Mouse (Mus musculus): ENCODE measurements around the gene Ncor2. TPM values are rescaled to one million over a fixed set of nuclear protein-coding genes. Genes with fewer than 3 reads are reported as not detected.

Gene Ncor2
- polyA plus RNA-seq, 1 experiment from 2014 or later: 25.6 TPM

DNA sequence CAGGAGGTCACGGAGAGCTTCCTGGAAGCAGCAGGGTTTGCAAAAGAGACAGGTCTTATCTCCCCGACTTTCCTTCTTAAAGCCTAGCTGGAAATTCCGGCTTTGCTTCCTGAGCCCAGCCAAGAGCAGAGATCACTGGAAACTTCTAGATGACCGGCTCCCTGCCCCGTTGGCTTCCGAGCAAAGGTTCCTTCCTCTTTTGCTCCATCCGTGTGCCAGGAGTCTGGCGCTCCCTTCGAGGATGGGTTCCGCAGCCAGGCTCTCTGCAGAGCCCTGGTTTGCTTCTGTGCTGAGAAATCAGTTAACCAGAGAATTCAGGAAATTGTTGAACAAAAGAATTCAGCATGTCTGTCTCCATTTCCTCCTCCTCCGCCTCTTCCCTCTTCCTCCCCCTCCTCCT is 186.1 kb downstream of the Ncor2 start:
- Histone ChIP-seq H3K9me3 (replicated peaks) (no peaks in the 10 kb centered on the region), H3K4me1 (no peaks in the 10 kb centered on the region), H3K4me3 (no peak overlapping the region), H3K9ac (no peak overlapping the region), H3K36me3 (ENCODE audit: poor library complexity, severe bottlenecking) (no peaks in the 10 kb centered on the region), H3K27me3 (no peaks in the 10 kb centered on the region), H3K27ac (no peak overlapping the region), H3K4me2 (no peak overlapping the region)
- ATAC-seq: no peak
- WGBS: 84% methylated on average over 11 of the region's 11 CpGs

- Histone ChIP-seq H3K4me2 (no peak overlapping the region), H3K27ac (no peak overlapping the region), H3K9ac (no peak overlapping the region; the same call in 1 of the 2 replicates), H3K36me3 (ENCODE audit: poor library complexity, severe bottlenecking) (no peaks in the 10 kb centered on the region), H3K9me3 (replicated peaks) (no peaks in the 10 kb centered on the region), H3K4me1 (no peaks in the 10 kb centered on the region), H3K4me3 (no peak overlapping the region), H3K27me3 (no peaks in the 10 kb centered on the region)
- 89% methylated on average over 8 of the region's 8 CpGs for WGBS
- ATAC-seq: no peak
Observed at GRCm38 (mm10) chr5:124992323-124992722, 186.7 kb downstream of the Ncor2 start.

- no peak overlapping the region for H3K4me2 ChIP-seq
- H3K4me3 ChIP-seq: no peak overlapping the region
- H3K27me3 ChIP-seq: no peaks in the 10 kb centered on the region
- H3K27ac ChIP-seq: no peak overlapping the region
- no peaks in the 10 kb centered on the region for H3K36me3 ChIP-seq (ENCODE audit: poor library complexity, severe bottlenecking)
- H3K9ac ChIP-seq: no peak overlapping the region
- no peak for ATAC-seq
- WGBS: 91% methylated on average over 2 of the region's 2 CpGs
- no peaks in the 10 kb centered on the region for H3K4me1 ChIP-seq
- H3K9me3 ChIP-seq (replicated peaks): no peaks in the 10 kb centered on the region
Observed at GRCm38 (mm10) chr5:124989724-124990123, 189.3 kb downstream of the Ncor2 start.

GRCm38 (mm10) chr5:124986656-124987055 is 192.4 kb downstream of the Ncor2 start:
- no peak overlapping the region for H3K4me2 ChIP-seq
- H3K27ac ChIP-seq: no peak overlapping the region
- no peaks in the 10 kb centered on the region for H3K4me1 ChIP-seq
- H3K9ac ChIP-seq: no peak overlapping the region
- WGBS: 90% methylated on average over 5 of the region's 5 CpGs
- no peak for ATAC-seq
- H3K9me3 ChIP-seq (replicated peaks): peaks cover 13% of the 10 kb centered on the region
- H3K4me3 ChIP-seq: no peak overlapping the region
- H3K36me3 ChIP-seq (ENCODE audit: poor library complexity, severe bottlenecking): no peaks in the 10 kb centered on the region
- no peaks in the 10 kb centered on the region for H3K27me3 ChIP-seq

GRCm38 (mm10) chr5:124986222-124986621 is 192.8 kb downstream of the Ncor2 start:
- no peaks in the 10 kb centered on the region for H3K4me1 ChIP-seq
- H3K36me3 ChIP-seq (ENCODE audit: poor library complexity, severe bottlenecking): no peaks in the 10 kb centered on the region
- H3K27me3 ChIP-seq: no peaks in the 10 kb centered on the region
- WGBS: 91% methylated on average over 5 of the region's 5 CpGs
- H3K9ac ChIP-seq: no peak overlapping the region
- no peak overlapping the region for H3K27ac ChIP-seq
- H3K4me2 ChIP-seq: no peak overlapping the region
- no peak for ATAC-seq
- no peak overlapping the region for H3K4me3 ChIP-seq
- H3K9me3 ChIP-seq (replicated peaks): peaks cover 13% of the 10 kb centered on the region

DNA sequence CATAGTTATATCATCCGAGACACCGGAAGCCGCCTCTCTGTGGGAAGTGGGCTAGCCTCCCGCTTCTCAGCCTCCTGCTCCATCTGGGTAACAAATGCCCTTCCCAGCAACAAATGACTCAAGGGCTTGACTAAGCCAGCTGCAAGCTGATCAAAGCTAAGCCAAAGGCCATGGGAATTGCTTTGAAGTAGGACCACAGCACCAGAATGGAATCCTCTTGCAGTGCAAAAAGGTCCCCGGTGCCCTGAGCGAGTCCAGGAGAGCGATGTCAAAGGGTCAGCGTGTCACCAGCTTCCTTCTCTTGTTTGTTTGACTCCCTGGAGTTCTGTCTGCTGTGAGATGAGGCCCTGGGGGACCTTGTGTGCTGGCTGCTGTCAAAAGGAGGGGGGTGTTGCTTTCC is 209.2 kb downstream of the Ncor2 start:
- no peak overlapping the region for H3K9ac ChIP-seq
- no peak for ATAC-seq
- 44% methylated on average over 8 of the region's 8 CpGs for WGBS

More for the DNA sequence above, 209.2 kb downstream of the Ncor2 start:
- H3K4me1 ChIP-seq: 0 out of 2 replicates have a peak, but pooled peaks cover 7% of the 10 kb centered on the region
- H3K4me3 ChIP-seq: no peak overlapping the region
- no peak overlapping the region for H3K4me2 ChIP-seq
- no peaks in the 10 kb centered on the region for H3K36me3 ChIP-seq (ENCODE audit: poor library complexity, severe bottlenecking)
- H3K9me3 ChIP-seq (replicated peaks): no peaks in the 10 kb centered on the region
- H3K27me3 ChIP-seq: no peaks in the 10 kb centered on the region
- H3K27ac ChIP-seq: no peak overlapping the region

Other genes with a start within 250 kb of the Ncor2 start
- gene Rflna, start 176.0 kb downstream of the Ncor2 start, polyA plus RNA-seq (2015; fragmentation: Nextera tagmentation; extraction: Ambion mirVana): 2.7 and 3.5 TPM in 2 replicates
- 26.4 and 29.8 TPM in 2 replicates for gene Scarb1, start 161.9 kb upstream of the Ncor2 start, polyA plus RNA-seq (2015; fragmentation: Nextera tagmentation; extraction: Ambion mirVana)
- gene Gm10382, start 210.1 kb upstream of the Ncor2 start, polyA plus RNA-seq (2015; fragmentation: Nextera tagmentation; extraction: Ambion mirVana): 0.27 and 0.38 TPM in 2 replicates
- 1,082 and 1,216 TPM in 2 replicates for gene Ubc, start 211.0 kb upstream of the Ncor2 start, polyA plus RNA-seq (2015; fragmentation: Nextera tagmentation; extraction: Ambion mirVana)